Mouse (Mus musculus) embryo, embryonic 9.5 days (tissue): ENCODE measurements around the gene Rfc2.
A peak's percentile ranks its signal among the peaks of the same experiment; 100 is the strongest.

Experiments used
- DNase-seq: peaks from one replicate; pipeline ENCODE4 v3.0.0-alpha.2; 2017; ENCODE audit errors: extremely low spot score

The Rfc2 gene

DNA sequence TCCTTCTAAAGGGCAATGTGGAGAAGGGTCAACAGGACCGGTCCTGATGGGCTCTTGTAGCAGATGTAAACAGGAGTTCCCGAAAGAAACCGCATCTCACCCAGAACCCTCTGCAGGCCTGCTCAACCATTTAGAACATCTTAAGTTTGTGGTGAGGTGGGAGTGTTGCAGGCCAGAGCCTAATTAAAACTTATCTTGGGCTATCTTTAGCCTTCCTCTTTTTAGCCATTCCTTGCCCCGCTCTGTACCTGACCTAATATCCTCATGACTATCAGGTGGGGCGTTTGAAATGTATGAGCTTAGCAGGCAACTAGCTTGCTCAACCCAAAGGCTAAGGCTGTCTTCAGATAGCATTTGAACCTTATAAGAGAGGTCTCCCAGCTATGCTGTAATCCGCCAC lies 15.5 kb upstream of the Rfc2 start:
- no peak for DNase-seq

DNA sequence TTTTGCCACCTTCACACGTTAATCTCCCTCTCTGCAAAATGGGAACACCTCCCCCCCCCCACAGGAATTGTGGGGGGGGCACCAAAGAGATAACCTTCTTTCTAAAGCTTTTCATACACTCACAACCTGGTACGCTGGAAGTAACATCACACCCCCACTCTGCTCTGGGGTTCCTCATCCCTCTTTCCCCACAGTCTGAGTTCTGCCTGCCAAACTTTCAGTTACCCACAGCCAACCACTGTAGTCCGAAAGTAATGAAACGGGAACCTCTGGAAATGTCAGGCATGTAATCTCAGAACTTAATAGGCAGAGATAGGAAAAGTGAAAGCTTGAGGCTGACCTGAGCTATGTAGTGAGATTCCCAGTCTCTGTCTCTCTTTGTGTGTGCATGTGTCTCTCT lies 13.7 kb upstream of the Rfc2 start:
- DNase-seq = no peak

DNA sequence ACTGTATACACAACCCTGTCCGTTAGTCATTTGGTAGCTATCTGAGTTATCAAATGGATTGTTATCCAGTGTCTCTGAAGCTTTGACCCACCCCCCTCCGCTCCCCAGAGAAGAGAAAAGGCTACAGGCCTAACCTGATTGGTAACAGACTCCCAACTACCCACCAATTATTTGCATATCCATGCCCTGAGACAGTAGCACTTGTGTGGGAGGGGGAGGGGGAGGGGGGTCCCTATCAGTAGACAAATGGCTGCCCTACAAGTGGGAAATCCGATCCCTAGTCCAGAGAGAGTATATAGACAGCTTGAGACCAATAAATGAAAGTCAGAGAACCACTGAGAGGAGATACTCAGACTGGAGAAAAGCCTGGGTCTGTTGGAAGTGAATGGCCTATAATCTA lies 13.1 kb upstream of the Rfc2 start:
- no peak for DNase-seq

DNA sequence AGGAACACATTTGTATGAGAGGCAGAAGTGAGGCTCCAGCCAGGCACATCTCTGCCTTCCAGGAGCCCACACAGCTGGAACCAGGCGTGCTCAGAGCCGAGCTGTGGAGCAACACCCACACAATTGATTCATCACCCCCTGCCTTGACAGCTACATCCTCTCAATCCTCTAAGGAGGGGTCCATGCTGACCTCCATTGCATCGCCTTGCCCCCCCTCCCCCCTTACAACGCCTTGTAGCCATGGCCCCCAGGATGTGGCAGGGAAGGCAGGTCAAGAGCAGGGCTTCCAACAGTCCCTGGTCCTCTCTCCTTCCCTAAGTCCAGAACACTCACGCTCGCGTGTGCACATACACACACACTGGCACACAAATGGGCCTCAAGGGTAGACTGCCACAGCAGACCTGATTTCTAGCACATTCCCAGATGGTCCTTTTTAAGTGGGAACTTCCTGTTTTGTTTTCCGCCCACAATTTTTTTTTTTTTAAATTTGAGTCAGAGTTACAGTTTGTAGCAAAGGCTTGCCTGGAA lies 12.1 kb upstream of the Rfc2 start:
- no peak for DNase-seq

DNA sequence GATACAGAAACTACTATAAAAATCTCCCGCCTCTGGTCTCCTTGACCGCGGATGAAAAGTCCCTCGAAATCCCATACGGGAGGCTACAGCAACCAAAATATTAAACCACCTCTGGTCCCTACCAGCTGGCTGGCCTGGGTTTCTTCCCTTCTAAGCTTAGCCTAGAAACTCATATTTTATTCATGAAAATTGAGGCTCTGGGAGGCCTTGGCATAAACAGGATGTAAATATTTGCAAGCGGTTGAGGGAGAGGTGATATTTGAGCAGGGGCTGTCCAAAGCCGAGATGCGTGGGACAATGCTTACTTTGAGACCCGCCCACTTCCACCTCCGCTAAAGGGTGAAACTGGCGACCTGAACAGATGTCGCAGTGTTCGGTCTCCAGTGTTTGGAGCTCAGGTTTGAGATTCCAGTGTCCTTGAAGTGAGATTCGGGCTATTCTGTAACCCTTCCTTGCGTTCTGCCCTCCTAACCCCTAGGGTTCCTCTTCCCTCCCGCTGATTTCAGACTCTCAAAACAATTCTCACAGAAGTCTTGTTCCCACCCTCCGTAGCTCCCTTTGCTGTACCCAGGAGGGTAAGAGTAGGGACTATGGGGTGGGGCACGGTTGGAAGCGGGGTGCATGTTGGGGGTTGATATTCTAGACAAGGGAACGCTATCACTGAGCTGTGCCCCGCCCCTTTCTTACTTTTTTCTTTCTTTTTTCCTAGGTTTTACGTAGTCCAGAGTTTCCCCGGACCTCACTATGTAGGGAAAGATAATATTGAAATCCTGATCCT lies 9.2 kb upstream of the Rfc2 start:
- peak; percentile 73 for DNase-seq

DNA sequence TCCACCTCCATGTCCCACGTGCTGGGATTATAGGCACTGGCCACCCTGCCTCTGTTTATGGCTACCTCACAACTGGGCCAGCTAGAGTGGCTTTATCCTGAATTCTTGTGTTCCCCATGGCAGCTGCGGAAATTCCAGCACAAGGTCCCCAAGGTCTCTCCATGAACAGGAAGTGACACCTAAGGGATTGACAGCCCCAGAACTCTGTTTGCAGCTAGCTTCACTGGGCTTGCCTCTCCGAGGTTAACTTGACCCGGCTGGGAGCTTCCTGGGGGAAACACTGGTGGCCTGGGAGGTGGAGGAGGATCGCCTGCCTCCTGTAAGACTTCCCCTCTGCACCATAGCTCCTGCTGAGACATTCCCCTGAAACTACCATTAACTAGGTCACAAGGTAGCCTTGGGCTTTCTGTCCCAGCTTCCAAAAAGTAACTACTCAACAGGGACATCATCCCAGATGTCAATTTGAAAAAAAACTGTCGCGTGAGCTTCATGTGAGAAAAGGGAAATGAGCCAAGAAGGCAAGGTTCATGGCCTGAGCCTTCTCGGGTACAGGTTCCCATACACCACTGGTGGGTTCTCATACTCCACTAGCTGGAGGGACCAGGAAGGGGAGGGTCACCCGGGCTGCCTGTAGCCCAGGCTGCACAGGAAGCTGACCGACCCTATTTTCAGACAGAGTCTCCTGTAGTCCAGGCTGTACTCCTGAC lies 8.5 kb upstream of the Rfc2 start:
- DNase-seq = no peak

DNA sequence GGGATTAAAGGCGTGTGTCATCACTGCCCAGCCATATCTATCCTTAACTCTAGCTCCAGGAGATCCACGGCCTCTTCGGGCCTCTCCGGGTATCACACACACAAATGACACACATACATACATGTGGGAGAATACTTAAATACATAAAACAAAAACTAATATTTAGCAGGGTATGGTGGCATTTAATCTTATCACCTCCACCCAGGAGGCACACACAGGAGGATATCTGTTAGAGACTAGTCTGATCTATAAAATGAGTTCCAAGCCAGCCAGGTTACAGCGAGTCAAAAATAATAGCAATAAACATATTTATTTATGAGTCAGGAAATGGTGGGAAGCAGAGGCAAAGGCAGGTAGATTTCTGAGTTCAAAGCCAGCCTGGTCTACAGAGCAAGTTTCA lies 5.3 kb upstream of the Rfc2 start:
- DNase-seq = no peak

DNA sequence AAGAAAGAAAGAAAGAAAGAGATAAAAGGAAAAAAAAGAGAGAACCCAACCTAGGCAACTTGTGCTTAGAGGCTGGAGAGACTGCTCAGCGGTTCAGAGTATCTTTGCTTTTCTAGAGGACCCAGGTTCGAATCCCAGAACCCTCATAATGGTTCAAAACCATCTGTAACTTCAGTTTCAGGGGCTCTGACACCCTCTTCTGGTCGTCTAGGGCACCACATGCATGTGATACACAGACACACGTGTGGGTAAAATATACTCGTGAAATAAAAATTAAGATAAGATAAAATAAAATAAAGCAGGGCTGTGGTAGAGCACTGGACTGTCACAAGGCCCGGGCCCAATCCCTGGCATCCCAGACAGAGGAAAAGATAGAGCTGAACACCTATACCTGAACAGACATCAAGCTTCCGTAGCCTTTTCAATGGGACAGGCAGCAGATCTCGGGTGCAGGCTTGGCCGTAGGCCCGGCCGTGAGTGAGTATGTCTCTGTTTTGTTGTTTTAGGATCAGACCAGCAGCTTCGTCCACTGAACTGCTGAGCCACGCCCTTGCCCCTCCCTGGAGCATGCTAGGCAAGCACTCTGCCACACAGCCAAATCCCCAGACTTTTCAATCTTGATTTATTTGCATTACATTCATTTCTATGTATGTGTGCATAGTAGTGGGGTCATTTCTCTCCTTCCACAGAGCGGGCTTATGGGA lies 4.5 kb upstream of the Rfc2 start:
- DNase-seq = no peak

DNA sequence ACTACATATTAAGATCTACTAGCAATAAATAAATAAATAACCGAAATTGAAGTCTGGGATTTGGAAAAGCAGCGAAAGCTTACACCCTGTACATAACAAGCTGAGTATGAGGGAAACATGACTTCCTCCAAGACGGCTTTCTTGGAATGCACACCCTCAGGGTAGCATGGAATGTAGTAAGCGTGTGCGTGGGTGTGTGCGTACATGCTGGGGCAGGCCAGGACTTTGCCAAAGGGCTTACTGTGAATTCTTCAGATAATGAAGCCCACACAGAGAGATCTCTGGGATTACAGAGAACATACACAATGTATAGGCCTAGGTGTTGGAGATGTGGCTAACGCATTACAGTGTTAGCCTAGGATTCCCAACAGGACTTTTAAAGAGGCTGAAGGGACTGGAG lies 3.6 kb upstream of the Rfc2 start:
- DNase-seq = no peak

DNA sequence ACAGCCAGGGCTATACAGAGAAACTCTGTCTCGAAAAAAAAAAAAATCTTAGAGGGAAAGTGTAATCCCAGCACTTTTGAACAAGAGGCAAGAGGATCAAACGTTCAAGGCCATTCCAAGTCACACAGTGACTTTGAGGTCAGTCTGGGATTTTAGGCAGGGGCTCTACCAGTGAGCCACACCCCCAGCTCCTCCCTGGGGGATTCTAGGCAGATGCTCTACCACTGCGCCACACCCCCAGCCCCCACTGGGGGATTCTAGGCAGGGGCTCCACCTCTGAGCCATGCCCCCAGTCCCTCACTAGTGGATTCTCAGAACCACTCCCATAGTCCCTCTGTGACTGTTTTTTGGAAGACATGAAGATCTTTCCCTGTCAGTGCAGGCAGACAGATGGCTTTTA lies 2.0 kb upstream of the Rfc2 start:
- no peak for DNase-seq

DNA sequence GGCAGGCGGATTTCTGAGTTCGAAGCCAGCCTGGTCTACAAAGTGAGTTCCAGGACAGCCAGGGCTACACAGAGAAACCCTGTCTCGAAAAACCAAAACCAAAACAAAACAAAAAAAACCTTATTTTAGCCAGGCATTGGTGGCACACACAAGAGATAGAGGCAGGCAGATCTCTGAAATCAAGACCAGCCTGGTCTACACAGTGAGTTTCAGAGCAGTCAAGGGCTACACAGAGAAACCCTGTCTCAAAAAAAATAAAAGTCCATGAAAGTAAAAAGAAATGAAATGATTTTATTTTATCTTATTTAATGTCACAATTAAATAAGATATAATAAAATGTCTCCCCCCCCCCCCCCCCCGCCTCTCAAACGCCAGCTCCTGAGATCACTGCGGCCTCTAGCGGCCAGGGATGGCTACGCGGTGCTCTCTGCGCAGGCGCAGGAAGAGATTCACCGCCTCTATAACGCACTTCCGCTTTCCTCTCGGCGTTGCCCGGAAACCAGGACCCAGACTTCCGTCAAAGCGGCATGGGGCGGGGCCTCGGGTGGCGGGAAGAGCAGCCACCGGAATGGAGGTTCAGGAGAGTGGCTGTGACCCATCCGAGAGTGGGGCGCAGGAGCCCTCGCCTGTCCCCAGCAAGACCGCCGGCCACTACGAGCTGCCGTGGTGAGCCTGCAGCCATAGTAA lies 1.2 kb downstream of the Rfc2 start:
- DNase-seq = peak; percentile 94

DNA sequence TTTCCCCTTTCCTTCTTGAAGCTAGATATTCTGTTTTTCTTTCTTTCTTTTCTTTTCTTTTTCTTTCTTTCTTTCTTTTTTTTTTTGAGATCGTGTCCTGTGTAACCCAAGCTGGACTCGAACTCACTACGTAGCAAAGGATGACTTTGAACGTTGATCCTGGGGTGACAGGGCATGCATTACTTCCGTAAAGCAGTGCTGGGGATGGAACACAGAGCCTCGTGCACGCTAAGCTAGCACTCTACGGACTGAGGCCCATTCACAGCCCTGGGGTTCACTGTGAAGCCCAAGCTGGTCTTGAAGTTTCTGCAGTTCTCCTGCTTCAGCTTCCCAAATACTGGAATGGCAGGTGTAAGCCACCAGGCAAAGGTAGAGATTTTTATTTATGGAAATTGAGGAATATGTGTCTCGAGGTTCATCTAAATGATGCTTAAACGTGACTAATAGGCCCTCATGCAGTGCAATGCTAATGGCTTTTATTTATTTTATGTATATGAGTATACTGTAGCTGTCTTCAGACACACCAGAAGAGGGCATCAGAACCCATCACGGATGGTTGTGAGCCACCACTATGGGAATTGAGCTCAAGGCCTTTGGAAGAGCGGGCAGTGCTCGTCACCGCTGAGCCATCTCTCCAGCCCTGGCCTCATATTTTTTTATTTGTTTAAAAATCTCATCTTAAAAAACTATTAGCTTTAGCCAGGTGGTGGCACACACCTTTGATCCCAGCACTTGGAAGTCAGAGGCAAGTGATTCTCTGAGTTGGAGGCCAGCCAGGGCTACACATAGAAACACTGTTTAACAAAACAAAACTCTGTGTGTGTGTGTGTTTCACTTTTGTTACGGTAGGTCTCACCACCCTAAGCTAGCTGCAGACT lies 2.1 kb downstream of the Rfc2 start:
- DNase-seq = no peak

DNA sequence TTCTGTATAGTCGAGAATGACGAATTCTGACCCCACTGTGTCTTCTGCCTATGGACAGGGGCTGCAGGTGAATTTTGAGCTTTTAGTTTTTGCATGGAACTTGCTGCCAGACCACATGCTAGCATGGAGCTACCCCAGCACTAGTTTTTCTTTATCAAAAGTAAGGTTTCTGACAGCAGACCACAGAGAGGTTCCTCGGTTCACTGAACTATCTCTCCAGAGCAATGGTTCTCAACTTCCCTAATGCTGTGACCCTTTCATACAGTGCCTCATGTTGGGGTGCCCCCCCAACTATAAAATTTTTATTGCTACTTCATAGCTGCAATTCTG lies 2.7 kb downstream of the Rfc2 start:
- DNase-seq = no peak

DNA sequence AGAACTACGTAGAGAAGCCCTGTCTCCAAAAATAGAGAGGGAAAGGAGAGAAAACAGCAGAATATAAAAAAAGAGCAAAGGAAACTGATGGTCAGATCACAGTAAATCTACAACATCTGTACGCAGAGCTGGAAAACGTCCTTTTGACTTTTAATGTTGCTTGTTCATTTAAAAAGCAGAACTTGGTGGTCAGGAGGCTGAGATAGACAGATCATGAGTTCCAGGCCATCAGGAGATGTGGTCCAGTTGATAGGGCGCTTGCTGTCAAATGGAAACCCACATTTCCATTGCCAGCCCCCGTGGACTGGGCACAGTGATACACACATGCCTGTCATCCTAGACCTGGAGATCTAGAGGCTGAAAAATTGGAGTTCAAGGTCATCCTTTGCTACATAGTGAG lies 3.6 kb downstream of the Rfc2 start:
- no peak for DNase-seq

DNA sequence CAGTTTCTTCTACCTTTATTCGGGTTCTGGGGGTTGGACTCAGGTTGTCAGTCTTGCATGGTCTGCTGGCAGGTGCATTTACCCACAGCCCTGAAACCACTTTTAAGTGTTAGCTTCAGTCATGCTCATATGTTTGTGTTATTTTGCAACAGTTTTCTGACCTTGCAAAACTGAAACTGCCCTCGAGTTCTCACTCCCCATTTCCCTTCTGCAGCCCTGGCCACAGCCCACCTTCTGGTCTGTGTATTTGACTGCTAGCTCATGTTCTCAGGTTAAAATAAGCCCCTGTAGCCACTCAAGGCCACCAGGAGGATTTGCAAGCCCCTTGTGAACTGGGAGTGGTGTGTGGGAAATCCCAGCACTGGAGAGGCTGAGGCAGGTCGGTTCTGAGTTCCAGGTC lies 8.7 kb downstream of the Rfc2 start:
- DNase-seq = no peak

DNA sequence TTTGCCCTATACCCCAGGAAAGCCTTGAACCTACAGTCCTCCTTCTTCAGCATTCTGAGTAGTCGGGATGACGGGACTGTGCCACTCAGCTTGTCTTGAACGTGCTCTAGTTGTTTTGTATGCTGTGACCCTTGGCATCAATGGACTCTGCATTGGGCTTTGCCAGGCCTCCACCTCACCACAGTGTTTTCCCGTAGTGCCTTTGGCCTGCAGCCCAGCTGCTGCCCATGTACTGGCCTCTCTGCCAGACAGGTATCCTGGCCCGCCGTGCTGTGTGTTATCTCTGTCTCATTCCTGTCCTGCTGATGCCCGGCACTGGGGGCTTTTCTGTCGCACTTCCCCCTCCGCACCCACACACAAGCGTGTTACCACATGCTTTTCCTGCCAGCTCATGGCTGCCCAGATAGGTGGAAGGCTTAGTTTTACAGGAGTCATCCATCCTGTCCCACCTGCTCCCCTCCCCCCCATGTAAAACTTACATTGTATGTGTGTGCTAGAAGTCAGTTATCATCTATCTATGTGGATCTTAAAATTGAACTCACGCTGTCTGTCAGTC lies 10.9 kb downstream of the Rfc2 start:
- DNase-seq = no peak

DNA sequence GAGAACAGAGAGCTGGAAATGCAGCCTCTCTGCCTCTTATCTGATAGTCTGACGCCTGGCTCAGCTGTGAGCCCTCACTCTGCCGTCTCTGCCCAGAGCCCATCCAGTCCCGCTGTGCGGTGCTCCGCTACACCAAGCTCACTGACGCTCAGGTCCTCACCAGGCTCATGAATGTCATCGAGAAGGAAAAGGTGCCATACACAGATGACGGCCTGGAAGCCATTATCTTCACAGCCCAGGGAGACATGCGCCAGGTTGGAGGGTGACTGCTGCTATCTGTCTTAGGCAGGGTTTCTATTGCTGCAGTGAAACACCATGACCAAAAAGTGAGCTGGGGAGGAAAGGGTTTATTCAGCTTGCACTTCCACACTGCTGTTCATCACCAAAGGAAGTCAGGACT lies 11.9 kb downstream of the Rfc2 start:
- no peak for DNase-seq

DNA sequence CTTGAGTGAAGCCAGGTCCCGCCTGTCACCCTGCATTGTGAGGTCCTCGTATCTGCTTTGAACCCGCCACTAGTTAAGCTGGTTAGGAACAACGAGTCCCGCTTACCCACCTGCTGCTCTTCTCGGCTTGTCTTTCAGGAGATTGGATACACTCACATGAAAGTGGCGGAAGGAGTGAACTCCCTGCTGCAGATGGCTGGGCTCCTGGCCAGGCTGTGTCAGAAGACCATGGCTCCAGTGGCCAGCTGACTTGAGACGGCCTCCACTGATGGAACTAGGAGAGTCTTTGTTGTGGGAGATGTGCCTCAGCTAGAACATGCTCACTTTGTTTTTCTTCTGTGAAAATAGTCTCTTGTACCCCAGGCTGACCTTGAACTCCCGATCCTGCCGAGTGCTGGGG lies 16.5 kb downstream of the Rfc2 start:
- no peak for DNase-seq

DNA sequence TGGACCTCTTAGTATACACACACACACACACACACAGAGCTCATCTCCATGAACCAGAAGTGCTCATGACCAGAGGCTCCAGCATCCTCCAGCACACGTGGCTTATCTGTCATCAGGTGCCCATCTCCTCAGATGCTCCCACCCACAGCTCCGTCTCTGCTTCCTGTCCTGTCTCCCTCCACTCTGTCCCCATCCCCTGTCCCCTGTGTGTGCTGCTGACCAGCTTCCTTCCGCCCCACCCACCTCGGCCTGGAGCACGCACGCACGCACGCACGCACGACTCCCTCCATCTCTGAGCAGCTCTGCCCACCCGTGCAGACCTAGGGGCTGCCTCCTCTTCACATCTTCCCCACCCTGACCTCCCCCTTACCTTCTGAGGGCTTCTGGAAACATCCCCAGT lies 23.2 kb downstream of the Rfc2 start:
- no peak for DNase-seq

DNA sequence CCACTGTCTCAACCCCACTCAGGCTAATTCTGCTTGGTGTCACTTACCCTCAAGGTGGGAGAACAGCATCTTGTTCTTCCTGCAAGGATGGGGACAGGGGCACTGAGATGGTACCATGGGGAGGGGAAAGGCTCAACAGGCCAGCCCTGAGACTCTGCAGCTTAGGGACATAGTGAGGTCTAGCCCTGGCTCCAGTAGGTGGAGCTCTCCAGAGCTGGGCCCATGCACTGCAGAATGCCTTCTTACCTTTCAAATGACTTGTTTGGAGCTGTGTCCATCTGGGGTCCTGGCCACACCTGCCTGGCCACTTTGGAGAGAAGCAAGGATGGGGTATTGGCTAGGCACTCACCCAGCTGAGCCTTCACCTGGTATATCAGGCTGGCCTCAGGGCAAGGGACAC lies 25.1 kb downstream of the Rfc2 start:
- DNase-seq = no peak

DNA sequence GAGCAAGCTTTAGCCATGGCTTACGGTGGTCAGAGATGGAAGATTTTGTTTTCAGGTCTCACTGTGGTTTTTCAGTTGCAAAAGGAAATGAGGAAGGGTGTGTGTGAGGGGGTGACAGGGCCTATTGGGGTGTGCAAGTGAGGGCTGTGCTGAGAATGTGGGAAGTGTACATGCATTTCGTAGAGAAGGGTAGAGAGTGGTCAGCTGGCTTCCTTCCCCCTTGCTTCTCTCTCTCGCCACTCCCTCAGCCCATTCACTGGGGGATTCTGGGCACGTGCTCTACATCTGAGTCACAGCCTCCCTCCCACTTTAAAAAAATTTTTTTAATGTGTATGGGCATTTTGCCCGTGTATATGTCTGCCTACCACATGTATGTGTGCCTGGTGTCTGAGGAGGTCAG lies 26.0 kb downstream of the Rfc2 start:
- DNase-seq = no peak
